Mouse (Mus musculus) liver, adult 2 months (tissue): ENCODE measurements around the gene Tmprss11g.

Experiments used
- CTCF ChIP-seq: fragments of 200-500 bp; IDR thresholded peaks from 2 replicates; pipeline ENCODE4 v1.5.1; 2011; ENCODE audit warnings: low read depth, low read length, control low read depth
- POLR2A ChIP-seq: fragments of 200-500 bp; IDR thresholded peaks from 2 replicates; pipeline ENCODE4 v1.6.1; 2011; ENCODE audit warnings: low read length, control low read depth; ENCODE audit not compliant: insufficient read depth; ENCODE audit errors: extremely low read depth

DNA sequence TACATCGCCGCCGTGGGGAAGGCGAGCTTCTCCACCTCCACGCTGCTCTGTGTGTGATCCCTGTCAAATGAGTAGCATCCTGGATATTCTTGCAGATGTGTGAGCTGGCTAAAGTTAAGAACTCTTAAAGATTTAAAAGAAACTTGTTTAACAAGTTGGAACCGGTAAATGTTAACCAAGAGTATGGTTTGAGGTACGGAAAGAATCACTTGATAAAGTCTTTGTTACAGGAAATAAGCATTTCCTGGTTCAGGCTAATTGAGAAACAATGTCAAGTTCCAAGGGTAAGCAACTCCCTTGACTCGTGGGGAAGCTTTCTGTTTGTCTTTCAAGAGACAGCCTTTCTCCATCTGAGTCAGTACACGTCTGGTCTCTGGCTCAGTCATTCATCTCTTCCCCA, at the start of gene Tmprss11g:
- TF ChIP-seq CTCF = no peak
- TF ChIP-seq POLR2A = no peak
